Mouse (Mus musculus): ENCODE data around the gene Efna5.

Gene Efna5

DNA sequence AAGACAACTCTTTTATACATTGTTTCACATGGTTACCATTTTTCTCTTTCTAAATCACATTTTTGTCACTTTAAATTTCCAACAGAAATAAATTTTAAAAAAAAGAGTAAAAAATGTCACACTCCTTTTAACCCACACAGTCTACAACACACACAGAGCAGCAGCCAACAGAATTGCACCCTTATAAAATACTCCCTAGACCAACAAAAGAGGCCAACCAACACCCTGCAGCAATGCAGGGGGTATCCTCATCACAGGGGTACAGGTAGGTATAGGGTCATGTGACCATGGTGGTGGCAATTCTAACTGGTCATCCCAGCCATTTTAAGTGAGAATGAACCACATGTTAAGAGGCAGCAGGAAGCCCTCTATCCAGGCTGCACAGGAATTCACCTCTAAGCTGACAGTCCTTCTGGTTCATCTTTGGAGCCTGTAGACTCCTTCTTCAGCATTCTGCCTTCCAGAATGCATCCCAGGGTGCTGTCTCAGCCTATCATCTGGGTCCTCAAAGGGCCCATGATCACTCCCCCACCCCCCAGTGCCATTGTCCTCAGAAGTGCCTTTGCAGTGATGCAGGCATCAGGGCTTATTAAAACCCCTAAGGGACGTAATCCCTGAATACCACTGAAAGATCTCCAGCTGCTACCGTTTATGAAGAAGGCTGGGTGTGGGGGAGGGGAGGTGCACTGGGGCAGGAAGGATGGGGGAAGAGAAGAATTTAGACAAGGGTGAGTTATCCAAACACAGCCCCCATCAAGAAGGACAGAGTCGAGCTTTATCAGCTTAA is 28.1 kb downstream of the Efna5 start:
- no peak for DNase-seq

DNA sequence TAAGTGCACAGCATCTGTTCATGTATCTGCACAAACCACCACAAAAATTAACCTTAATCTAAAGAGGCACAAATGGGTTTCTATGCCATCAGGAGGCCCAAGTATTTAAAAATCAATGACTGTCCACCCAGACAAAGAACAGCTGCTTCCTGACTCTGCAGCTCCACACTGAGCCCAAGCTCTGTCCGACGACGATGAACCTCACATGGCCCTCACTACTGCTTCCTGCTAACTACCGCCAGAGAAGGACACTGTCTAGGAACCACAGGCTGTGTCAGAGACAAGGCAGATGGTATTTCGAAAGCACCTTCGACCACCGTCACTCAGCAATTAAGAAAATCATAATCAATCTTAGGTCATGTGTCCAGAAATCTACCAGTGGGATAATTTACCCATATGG is 29.8 kb downstream of the Efna5 start:
- DNase-seq, result no peak

DNA sequence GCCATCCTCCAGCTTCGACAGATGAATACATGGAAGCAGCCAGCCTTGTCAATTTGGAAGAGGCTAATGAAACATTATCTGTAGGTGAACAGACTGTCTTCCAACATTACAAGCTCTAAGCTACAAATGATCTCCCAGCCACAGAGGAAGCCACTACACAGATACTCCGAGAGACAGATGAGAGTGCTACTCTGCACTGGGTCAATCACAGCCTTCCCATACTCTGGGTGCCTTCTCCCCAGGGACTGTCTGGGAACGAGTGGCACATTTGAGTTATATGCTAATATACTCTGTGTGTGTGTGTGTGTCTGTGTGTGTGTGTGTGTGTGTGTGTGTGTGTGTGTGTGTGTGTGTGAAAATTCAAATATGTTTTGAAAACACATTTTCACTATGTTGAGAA is 30.5 kb downstream of the Efna5 start:
- DNase-seq, result no peak

DNA sequence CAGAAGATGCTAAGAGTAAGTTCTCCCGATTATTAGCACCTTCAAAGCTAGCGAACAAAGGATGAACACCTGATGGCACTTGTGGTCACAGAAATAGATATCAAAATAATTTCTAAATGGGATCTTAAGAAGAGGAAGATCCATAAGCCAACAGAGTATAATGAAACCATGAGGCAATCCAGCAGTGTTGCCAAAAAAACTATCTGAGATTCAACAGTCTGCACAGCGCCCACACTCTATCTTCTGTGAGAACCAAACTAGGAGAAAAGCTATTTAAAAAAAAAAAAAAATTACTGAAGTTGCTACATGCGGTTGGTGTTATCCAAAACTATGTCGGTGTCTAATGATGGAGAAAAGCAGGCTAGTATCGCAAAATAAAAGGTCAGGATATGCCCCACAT is 31.4 kb downstream of the Efna5 start:
- DNase-seq, result no peak

DNA sequence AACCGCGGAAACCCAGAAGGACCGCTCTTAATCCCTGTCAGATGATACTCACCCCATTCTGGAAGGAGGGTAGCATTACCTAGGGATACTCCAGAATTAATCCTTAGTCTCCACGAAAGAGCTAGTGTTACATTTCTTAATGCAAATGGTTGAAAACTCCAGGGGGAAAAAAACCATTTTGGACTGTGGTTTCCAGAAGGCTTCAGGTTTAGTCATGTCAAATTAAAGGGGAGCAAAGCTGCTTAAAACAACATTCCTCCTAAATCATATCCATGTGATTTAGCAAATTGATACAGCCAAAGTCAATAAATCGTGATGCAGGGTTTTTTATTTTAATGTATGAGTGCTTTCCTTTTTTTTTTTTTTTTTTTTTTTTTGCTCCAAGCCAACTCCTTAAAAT is 35.5 kb downstream of the Efna5 start:
- DNase-seq, result no peak

DNA sequence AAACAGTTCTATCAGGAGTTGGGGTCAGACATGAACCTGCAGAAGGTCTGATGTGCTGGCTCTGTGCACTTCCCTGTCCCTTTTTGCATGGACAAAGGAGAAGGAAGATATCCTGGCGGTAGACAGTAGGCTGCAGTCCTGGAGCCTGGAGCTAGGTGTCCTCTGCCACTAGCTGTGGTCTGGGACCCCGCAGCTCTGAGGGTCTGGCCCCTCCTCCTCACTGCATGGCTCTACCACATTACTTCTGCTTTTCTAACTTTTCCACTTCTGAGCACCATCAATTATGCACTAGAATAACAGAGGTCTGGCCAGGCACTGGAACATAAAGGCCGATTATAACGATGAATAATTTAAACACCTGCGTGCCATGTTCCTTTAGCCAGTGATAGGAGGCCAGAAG is 36.8 kb downstream of the Efna5 start:
- DNase-seq, result no peak

DNA sequence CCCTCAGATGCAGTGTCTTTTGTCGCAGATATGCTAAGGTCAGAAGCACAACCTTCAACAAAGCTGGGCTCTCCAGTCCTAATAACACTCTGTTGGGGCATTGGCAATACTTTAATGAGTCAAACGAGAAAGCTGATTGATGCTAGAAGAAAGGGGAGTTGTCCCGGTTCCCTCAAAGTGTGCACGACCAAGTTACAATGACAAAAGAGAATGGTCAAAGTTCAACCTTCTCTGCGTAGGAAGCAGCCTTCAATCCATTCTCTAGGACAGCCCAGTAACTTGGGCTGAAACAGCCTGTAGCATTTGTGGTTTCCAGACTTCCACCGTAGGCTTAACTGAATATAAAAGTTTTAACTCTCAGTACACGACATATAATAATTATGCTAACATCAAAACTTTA is 43.8 kb downstream of the Efna5 start:
- no peak for DNase-seq

DNA sequence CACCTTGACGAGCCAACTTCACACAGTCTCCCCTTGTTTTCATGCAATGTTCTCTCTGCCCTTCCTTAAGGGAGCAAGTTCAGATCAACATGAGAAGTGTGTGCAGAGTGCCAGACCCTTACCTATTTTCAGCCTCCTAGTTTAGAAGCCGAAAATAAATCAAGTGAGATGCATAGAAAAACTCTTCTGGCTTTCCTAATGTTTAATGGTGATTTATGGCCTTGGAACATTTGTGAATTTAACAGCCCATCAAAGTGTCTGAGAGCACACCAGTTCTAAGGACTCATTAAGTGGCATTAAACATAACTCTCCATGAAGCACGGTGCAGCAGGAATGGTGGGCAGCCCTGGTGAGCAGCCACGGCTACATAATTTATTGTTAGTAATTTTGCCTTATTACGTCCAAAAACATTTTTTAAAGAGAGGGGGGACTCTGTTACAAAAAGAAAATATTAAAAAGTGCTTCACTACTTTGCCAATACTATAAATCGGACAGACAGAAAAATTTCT is 44.5 kb downstream of the Efna5 start:
- DNase-seq, result no peak

DNA sequence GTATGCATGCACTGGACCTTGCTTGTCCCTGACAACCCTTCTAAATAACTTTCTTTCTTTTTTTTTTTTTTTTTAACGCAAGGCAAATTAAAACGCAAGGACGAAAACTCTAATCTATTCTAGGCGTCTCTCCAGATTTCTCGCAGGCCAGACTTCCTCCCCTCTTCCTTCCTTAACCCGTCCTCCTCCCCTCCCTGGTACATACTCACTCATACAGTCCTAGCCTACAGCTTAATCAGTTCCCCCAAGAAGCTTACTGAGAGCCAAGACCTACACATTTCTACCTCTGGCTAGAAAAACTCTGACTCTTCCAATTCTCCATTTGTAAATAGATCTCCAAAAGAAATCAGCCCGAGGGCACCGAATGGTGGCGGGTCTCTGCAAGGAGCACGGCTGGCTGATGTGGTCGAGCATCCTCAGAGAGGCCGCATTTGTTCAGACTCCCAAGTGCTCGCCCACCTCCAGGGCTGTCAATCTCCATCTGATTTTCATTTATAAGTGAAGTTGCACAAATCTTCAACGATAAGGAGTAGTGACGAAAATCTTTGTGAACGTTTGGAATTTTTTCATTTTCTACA is 48.5 kb downstream of the Efna5 start:
- no peak for DNase-seq

DNA sequence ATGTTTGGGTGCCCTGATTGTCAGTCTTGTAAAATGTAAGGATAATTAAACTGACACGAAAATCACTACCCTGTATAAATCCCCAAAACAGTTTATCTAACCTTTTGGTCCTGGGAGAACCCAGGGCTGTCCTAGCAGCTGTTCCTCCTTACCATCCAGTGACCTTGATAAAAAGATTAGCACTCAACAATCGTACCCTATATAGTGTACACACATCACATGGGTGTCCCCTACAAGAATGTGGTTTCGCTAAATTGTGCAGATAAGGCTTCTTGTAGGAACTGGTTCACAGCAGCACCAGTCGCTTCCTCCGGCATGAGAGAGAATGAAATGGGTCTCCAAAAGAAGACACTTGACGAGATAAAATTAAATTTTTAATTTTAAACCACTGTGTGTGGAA is 53.6 kb downstream of the Efna5 start:
- no peak for DNase-seq

DNA sequence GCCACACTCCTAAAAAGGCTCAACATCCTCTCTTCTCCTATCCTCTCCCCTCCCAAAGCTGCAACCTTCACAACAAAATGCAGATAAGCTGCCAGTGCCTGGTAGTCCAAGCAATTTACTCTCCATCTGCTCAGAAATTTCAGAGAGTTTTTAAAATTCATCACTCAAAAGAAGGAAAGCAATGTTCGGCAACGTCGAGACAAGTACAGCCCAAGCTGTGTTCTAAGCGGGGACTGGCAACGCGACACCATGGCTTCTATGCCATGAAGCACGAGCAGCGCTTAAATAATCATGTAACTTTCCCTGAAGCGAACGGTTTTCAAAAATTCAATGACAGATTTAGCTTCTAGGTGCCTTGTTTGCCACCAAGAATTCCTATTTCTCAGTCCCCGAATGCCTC is 59.9 kb downstream of the Efna5 start:
- DNase-seq, result no peak

DNA sequence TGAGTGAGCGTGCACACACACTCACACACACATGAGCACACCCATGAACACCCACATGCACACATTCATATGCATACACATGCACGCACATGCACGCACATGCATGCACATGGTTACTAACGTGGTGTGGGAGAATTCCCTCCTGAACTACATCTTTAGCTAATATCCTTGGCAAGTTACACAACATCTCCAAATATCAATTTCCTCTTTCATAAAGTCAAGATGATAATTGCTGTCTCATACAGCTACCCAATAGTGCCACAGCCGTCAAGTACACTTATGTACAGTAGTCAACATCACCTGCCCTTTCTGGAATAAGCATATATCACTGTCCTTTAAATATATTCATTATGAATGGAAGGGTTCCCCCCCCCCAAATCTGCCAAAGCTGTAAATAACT is 61.2 kb downstream of the Efna5 start:
- DNase-seq, result no peak

DNA sequence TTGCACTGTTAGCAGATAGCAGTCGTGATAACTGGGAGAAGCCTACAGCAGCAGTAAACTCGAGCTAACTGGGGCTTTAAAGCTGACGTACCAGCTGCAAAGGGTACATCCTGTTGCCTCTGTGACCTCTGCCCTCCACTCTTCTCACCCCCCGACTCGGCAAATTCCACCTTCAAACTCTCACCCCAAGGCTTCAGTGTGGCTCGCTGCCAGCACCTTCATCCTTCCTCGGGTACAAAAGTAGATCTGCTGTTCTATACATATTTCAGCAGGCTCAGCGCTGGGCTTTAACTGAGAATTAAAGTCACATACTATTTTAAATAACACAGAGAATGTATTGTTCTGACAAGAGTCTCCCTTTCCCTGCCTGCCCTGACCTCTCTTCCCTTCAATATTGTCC is 62.3 kb downstream of the Efna5 start:
- no peak for DNase-seq

DNA sequence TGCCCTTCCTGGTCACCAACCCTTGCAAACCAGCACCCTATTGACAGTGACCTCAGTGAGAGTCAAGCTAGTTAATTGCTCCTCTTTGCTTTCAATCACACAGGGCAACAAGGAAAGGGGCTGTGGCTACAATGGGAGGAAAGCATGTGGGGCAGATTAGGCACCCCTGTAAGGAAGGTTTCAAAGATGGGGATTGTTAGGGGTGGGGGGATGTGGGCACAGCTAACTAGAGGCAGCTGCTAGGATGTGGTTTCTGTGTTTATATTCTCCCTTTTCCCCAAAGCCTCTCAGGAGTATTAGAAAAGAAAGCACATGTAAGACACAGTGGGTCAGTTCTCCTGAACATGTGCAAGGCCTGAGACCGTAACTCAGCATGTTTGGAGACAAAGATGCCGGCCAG is 62.8 kb downstream of the Efna5 start:
- no peak for DNase-seq

DNA sequence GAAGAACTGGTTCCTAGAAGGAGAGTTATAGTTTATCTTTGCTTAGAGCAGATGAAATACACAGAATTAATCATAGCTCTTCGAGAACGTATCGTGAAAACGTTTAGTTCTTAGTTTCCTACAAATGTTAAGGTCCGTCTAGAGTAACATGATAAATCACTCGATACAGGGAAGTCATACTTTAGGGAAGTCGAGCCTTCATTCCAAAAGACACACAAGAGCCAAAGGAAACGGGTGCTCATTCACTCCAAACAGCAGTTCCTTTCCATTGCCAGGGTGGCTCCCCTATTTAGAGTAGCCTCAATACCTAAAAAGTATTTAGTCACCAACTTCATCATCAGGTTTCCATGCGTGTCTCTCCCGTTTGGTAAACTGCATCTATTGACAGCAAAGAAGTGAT is 64.2 kb downstream of the Efna5 start:
- DNase-seq, result no peak

DNA sequence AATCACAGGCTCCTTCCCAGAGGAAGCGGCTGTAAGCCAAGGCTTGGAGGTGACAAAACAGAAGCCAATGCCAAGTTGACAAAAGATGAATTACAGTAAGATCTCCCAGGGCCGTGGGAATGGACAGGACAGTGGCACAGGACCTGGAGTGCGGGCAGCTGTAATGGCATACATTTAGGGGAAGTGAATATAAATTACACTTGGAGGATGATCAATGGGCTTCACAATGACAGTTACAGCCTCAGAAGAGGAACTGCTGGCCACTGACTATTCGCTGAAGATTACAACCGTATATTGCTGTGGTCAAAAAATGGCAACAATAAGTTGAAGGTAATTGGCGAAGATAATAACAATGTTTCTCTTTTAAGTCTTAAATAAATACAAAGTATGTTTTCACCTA is 67.7 kb downstream of the Efna5 start:
- no peak for DNase-seq

DNA sequence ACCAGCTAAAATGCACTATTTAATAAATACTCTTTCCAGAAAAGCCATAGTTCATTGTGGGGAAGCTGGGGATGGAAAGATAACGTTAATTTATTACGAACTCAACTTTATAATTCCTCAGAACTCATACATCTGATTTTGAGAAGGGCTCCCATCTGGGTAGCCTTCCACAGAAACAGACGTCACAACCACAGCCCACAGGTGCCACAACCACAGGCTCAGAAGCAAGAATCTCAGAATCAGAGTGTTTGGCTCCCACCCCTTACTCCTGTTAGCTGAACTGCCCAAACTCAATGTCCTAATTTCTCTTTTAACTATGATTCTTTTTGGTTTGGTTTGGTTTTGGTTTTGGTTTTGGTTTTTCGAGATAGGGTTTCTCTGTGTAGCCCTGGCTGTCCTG is 73.2 kb downstream of the Efna5 start:
- no peak for DNase-seq

DNA sequence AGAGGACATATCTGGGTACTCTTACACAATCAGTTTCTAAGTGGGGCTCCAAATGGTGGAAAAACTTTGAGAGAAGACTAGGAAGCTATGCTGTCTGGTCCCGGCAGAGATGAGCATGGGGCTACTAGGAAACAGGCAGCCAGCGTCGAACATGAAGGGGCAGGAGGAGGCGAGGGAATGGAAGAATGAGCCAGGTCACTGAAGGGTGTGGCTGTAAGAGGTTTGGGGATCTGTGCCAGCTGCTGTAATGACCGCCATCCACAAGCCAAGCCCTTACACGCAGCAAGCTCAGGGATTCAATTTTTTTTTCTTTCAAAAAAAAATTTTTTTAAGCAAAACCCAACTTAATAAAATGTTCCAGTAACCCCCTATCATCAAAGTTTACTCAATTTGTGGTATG is 74.5 kb downstream of the Efna5 start:
- no peak for DNase-seq

DNA sequence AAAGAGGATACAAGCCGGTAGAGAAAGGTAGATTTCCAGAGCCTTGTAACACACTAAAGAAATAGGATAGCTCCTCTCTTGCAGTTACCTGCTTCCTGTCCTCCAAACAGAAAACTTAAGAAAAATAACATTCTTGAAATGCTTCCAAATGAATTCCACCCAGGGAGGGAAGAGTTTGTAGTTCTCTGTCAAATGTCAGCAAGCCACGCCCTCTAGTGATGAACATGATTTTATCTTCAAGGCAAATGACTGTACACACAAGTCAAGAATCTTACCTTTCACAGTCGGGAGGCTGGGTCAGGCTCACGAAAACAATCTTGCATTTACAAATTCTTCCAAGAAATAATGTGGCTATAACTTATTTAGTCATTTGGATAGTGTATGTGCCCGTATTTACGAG is 78.4 kb downstream of the Efna5 start:
- DNase-seq, result no peak

DNA sequence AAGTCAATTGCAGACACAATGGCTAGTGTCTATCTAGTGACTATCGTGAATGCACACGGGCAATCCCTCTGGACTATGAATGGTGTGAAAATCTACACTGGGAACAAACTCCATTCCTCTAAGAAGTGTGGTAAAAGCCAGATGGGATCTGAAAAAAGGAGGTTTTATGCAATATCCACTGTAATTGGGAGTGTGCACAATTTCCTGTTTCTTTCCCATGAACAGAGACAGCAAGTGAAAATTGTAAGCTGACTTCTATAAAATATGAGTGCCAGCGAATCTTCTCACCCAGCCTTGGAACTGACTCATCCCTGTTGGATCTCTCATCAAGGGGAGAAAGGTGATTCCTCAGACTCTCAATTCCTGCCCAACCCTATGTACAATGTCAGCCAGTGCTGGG is 83.8 kb downstream of the Efna5 start:
- DNase-seq, result no peak

DNA sequence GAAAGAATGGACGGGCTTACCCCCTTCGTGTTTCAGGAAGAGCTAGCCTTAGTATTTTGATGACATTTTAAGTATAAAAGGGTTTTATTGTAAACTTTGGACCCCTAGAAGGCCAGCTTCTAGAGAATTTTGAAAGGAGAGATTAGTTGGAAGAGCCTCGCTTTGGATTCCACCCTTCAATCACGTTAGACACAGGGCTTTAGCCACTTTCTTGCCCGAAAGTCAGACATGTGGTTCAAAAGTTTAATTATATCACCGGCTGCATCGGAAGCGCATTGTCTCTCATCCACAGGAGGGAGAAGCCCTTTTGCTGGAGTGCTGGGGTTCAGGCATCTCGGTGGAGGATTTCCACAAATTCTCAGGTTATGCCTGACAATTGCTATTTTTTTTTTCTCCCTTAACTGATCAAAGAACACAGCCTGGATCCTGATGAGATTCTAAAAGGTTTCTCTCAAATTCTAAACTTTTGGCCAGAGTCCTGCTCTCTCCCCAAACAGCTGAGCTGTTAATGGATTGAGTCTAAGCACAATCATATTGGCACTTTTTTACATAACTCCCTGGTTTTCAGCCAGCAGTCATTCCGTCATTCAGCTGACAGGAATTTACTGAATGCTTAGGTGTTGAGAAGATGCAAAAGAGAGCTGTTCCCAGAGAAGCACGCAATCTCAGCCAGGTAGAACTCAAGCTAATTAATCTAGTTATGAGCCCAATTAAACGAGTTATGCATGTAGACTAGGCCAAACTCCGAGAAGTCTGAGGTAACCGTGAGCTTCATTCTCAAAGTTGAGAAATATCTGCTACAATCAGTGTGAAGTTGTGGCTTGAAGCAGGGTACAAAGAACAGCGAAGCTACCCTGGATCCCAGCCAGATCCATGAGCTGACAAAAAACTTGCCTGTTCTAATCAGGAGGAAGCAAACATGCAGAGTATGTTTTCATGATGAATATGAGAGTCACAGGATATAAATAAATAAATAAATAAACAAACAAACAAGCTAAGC is 91.5 kb downstream of the Efna5 start:
- DNase-seq, result no peak

DNA sequence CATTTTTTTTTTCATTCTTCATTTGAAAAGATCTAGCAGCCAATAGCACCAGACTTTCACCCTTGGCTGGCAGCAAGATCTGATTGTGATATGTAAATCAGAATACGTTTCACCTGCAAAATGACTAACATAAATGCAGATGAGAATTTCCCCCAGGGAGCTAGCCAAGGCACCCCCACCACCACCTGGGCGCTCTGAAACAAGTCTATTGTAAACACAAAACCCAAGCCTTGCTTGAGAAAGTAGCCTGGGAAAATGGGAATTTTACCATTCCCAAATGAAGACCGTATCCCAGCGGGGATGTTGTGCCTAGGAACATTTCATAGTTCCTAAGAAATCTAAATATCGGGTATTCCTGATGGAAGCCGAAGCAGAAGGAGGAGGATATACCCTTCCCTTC is 92.3 kb downstream of the Efna5 start:
- DNase-seq, result no peak

DNA sequence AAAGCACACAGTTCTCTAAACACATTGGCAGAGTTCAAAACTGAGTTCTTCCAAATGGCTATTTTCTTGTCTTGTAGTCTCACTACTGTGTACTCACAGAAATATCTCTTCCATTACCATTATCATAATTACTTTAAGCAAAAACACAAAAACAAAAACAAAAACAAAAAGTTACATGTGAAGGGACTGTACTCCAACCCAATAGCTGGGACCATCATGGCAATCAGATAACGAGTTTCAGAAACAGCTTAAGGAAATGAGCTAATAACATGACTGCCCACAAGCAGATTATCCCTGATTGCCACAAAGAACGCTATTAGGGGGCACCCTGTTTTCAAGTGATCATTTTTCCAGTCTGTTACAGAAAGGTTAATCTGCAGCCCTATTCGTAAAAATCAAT is 93.3 kb downstream of the Efna5 start:
- DNase-seq, result no peak

DNA sequence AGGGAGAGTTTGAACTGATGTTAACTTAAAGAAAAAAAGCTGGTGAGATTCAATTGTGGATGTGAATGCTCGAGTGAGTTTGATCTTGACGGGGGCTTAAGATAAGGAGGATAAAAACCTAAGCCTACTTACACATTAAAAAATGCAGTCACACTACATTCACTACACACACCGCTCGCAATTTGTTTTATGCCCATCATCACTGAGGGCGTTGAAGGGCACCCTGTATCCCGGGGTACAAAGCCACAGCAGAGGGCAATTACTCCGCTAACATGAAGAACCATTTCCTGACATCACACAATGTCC is 94.6 kb downstream of the Efna5 start:
- no peak for DNase-seq

Data from cerebellum, adult 9-10 months (tissue).